Mouse (Mus musculus): ENCODE results near the gene Prox1. TPM values are rescaled to one million over a fixed set of nuclear protein-coding genes. Genes with fewer than 3 reads are reported as not detected.

Gene Prox1
- polyA plus RNA-seq, 1 experiment = 0.71 TPM

- Histone ChIP-seq H3K4me3 (ENCODE audit: control insufficient read depth, insufficient read depth, low read length) (no peak overlapping the region), H3K27ac (ENCODE audit: control insufficient read depth, insufficient read depth, low read length) (no peak overlapping the region), H3K27me3 (ENCODE audit: control insufficient read depth, insufficient read depth, low read length) (peaks cover 17% of the 10 kb centered on the region), H3K4me1 (replicated peaks; ENCODE audit: control insufficient read depth, insufficient read depth, low read length) (no peaks in the 10 kb centered on the region), H3K36me3 (ENCODE audit: control insufficient read depth, insufficient read depth, low read length) (no peaks in the 10 kb centered on the region)
- DNase-seq = no peak
- 8% methylated on average over 65 of the region's 65 CpGs for WGBS
- no peak for TF ChIP-seq POLR2A (IDR thresholded peaks at IDR 0.05; ENCODE audit: control insufficient read depth, extremely low read depth, insufficient read depth, low read length, poor library complexity)
- no peak for TF ChIP-seq CTCF (IDR thresholded peaks at IDR 0.05; ENCODE audit: borderline replicate concordance, control insufficient read depth, extremely low read depth, insufficient read depth, low read length, poor library complexity)
Observed at GRCm38 (mm10) chr1:190174671-190175661, 4.5 kb upstream of the Prox1 start.

GRCm38 (mm10) chr1:190174231-190174630 is 3.7 kb upstream of the Prox1 start:
- no peak for TF ChIP-seq POLR2A (IDR thresholded peaks at IDR 0.05; ENCODE audit: control insufficient read depth, extremely low read depth, insufficient read depth, low read length, poor library complexity)
- no peak for TF ChIP-seq CTCF (IDR thresholded peaks at IDR 0.05; ENCODE audit: borderline replicate concordance, control insufficient read depth, extremely low read depth, insufficient read depth, low read length, poor library complexity)
- no peak overlapping the region for H3K27ac ChIP-seq (ENCODE audit: control insufficient read depth, insufficient read depth, low read length)
- no peaks in the 10 kb centered on the region for H3K4me1 ChIP-seq (replicated peaks; ENCODE audit: control insufficient read depth, insufficient read depth, low read length)
- H3K27me3 ChIP-seq (ENCODE audit: control insufficient read depth, insufficient read depth, low read length) = peaks cover 22% of the 10 kb centered on the region
- DNase-seq = no peak
- no peak overlapping the region for H3K4me3 ChIP-seq (ENCODE audit: control insufficient read depth, insufficient read depth, low read length)
- no peaks in the 10 kb centered on the region for H3K36me3 ChIP-seq (ENCODE audit: control insufficient read depth, insufficient read depth, low read length)
- WGBS = 6% methylated on average over 13 of the region's 13 CpGs

- Histone ChIP-seq H3K27me3 (ENCODE audit: control insufficient read depth, insufficient read depth, low read length) (peaks cover 26% of the 10 kb centered on the region), H3K27ac (ENCODE audit: control insufficient read depth, insufficient read depth, low read length) (no peak overlapping the region), H3K4me1 (replicated peaks; ENCODE audit: control insufficient read depth, insufficient read depth, low read length) (no peaks in the 10 kb centered on the region), H3K4me3 (ENCODE audit: control insufficient read depth, insufficient read depth, low read length) (no peak overlapping the region), H3K36me3 (ENCODE audit: control insufficient read depth, insufficient read depth, low read length) (no peaks in the 10 kb centered on the region)
- DNase-seq = no peak
- TF ChIP-seq POLR2A (IDR thresholded peaks at IDR 0.05; ENCODE audit: control insufficient read depth, extremely low read depth, insufficient read depth, low read length, poor library complexity) = no peak
- no peak for TF ChIP-seq CTCF (IDR thresholded peaks at IDR 0.05; ENCODE audit: borderline replicate concordance, control insufficient read depth, extremely low read depth, insufficient read depth, low read length, poor library complexity)
- 6% methylated on average over 16 of the region's 16 CpGs for WGBS
Observed at GRCm38 (mm10) chr1:190173596-190173995, 3.1 kb upstream of the Prox1 start.

- WGBS = 5% methylated on average over 24 of the region's 24 CpGs
- TF ChIP-seq POLR2A (IDR thresholded peaks at IDR 0.05; ENCODE audit: control insufficient read depth, extremely low read depth, insufficient read depth, low read length, poor library complexity) = no peak
- H3K36me3 ChIP-seq (ENCODE audit: control insufficient read depth, insufficient read depth, low read length) = no peaks in the 10 kb centered on the region
- no peaks in the 10 kb centered on the region for H3K4me1 ChIP-seq (replicated peaks; ENCODE audit: control insufficient read depth, insufficient read depth, low read length)
- no peak overlapping the region for H3K4me3 ChIP-seq (ENCODE audit: control insufficient read depth, insufficient read depth, low read length)
- peaks cover 26% of the 10 kb centered on the region for H3K27me3 ChIP-seq (ENCODE audit: control insufficient read depth, insufficient read depth, low read length)
- no peak for DNase-seq
- no peak overlapping the region for H3K27ac ChIP-seq (ENCODE audit: control insufficient read depth, insufficient read depth, low read length)
Observed at GRCm38 (mm10) chr1:190172979-190173461, 2.5 kb upstream of the Prox1 start.

GRCm38 (mm10) chr1:190172311-190172978 is 1.9 kb upstream of the Prox1 start:
- Histone ChIP-seq H3K27ac (ENCODE audit: control insufficient read depth, insufficient read depth, low read length) (no peak overlapping the region), H3K27me3 (ENCODE audit: control insufficient read depth, insufficient read depth, low read length) (peaks cover 31% of the 10 kb centered on the region), H3K36me3 (ENCODE audit: control insufficient read depth, insufficient read depth, low read length) (no peaks in the 10 kb centered on the region), H3K4me1 (replicated peaks; ENCODE audit: control insufficient read depth, insufficient read depth, low read length) (no peaks in the 10 kb centered on the region), H3K4me3 (ENCODE audit: control insufficient read depth, insufficient read depth, low read length) (no peak overlapping the region)
- 9% methylated on average over 32 of the region's 32 CpGs for WGBS
- DNase-seq = no peak
- TF ChIP-seq CTCF (IDR thresholded peaks at IDR 0.05; ENCODE audit: borderline replicate concordance, control insufficient read depth, extremely low read depth, insufficient read depth, low read length, poor library complexity) (no peak), POLR2A (IDR thresholded peaks at IDR 0.05; ENCODE audit: control insufficient read depth, extremely low read depth, insufficient read depth, low read length, poor library complexity) (no peak)

GRCm38 (mm10) chr1:190171750-190172149 is 1.2 kb upstream of the Prox1 start:
- WGBS = 9% methylated on average over 12 of the region's 12 CpGs
- H3K4me1 ChIP-seq (replicated peaks; ENCODE audit: control insufficient read depth, insufficient read depth, low read length) = no peaks in the 10 kb centered on the region
- no peak for DNase-seq
- TF ChIP-seq POLR2A (IDR thresholded peaks at IDR 0.05; ENCODE audit: control insufficient read depth, extremely low read depth, insufficient read depth, low read length, poor library complexity) (no peak), CTCF (IDR thresholded peaks at IDR 0.05; ENCODE audit: borderline replicate concordance, control insufficient read depth, extremely low read depth, insufficient read depth, low read length, poor library complexity) (no peak)
- H3K36me3 ChIP-seq (ENCODE audit: control insufficient read depth, insufficient read depth, low read length) = no peaks in the 10 kb centered on the region
- H3K27ac ChIP-seq (ENCODE audit: control insufficient read depth, insufficient read depth, low read length) = no peak overlapping the region
- peaks cover 32% of the 10 kb centered on the region for H3K27me3 ChIP-seq (ENCODE audit: control insufficient read depth, insufficient read depth, low read length)
- H3K4me3 ChIP-seq (ENCODE audit: control insufficient read depth, insufficient read depth, low read length) = no peak overlapping the region
